Mouse (Mus musculus): Measurements from ENCODE around the gene Cyb5r3.

GRCm38 (mm10) chr15:83124625-83125024, 47.8 kb downstream of the Cyb5r3 start:
- TF ChIP-seq CTCF (IDR thresholded peaks at IDR 0.05; ENCODE audit: extremely low read depth, insufficient read depth, insufficient read length, insufficient replicate concordance) (no peak), POLR2A (IDR thresholded peaks at IDR 0.05; ENCODE audit: low read depth, low read length) (no peak)

Measured in spleen, adult 2 months (tissue).